Mouse (Mus musculus) cortical plate, adult 2 months (tissue): ENCODE results near the gene Ppa2.

Source experiments
- CTCF ChIP-seq: fragments of 200-500 bp; IDR thresholded peaks from 2 replicates; pipeline ENCODE4 v1.5.1; 2011; ENCODE audit warnings: mild to moderate bottlenecking, control low read depth, low read length; ENCODE audit not compliant: insufficient read depth; ENCODE audit errors: extremely low read depth
- POLR2A ChIP-seq: fragments of 200-500 bp; IDR thresholded peaks from 2 replicates; pipeline ENCODE4 v1.6.1; 2011; ENCODE audit warnings: mild to moderate bottlenecking, low read length, control low read depth; ENCODE audit not compliant: insufficient read depth; ENCODE audit errors: extremely low read depth

DNA sequence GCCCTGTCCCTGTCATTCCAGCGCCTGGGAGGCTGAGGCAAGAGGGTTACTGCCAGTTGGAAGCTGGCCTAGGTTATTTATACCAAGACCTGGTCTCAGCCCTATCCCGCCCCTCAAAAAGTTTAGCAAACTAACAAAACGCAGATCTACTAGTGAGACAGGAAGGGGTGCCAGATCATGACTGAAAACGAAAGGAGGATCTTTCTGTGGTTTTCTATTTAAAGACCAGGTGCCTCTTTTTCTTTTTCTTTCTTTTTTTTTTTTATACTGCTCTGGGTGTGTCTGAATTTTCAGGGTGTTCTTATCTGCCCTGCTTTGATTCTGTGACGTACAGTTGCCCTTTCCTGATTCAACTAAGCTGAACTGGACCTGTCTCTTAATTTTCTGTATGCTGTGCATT lies 22.4 kb downstream of the Ppa2 start:
- TF ChIP-seq CTCF, result no peak
- TF ChIP-seq POLR2A, result no peak
